Mouse (Mus musculus) CH12F3 (cell line): ENCODE results near the gene Cradd.

Source experiments
- in situ Hi-C: fragments of 300-500 bp; cut with MboI; formaldehyde crosslinking; loops from 2 replicates; pipeline ENCODE4 v1.14.3; 2020; ENCODE audit warnings: low sequenced_read_pairs

The Cradd gene

DNA sequence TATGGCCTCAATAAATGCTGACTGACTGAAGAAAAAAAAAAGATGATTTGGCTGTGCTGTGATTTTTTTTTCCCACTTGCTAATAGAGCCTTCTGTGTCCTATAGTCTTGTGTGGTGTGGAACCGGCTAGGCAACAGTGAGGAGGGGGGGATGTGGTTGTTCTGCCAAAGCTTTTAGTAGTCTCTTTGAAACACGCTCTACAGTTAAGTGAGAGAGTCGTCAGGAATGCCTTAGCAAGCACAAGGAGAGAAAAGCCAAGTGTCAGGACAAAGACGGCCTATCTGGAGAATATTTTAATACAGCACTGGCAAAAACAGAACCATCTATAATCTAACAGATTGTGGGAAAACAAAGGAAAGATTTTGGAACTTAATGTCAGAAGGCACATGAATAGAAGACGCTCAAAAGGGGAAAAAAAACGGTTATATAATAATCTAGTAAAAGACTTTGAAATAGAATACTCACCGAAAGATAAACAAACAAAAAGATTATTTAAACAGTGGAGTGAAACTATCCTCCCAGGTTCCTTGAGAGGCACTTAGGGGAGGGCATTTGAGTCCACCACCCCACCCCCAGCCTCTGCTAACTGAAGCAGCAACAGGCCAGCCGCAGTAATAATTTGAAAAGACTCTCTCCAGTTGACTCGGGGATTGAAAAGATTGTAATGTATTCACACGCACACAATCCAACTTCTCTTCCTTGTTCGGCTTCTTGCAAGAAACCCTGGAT lies 16.9 kb downstream of the Cradd start:
- in situ Hi-C loops = no loop called here

- in situ Hi-C loops = no loop called here
Observed at GRCm38 (mm10) chr10:95304240-95304639, 19.7 kb downstream of the Cradd start.

DNA sequence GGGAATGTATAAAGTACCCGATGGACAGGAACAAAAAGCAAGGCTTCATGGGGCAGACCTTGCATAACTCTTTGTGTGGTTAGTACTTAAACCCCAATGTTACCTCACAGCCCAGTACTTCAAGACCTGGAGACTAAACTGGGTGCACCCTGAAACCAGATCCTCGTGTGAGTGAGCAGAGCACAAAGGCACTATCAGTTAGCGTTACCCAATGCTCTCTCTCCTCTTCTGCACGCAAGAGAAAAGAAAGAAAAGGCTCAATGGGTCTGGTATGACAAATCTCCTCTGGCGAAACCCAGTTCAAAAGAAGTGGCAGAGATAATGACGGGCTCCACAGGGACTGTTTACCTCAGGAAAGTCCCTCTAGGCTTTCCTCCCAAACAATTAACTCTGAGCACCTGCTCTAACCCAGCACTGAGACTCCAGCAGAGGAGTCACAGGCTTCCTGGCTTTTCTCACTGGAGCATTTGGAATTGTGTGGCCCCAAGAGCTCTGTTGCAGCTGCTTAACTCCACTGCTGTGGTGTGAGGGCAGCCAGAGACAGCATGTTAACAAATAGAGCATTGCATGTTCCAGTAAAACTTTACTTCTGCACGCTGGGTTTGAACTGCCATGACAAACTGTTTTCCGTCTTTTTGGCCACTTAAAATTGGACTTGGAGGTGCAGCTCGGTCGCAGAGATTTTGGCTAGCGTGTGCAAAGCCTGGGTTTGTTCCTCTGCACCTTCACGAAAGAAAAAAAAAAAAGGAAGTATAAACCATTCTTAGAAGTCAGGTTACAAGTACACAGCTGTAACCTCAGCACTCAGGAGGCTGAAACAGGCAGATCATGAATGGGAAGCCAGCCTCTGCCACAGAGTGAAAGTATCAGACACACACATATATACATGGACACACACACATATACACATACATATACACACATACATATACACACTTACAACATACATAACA lies 21.4 kb downstream of the Cradd start:
- in situ Hi-C loops = no loop called here

- in situ Hi-C loops = no loop called here
Observed at GRCm38 (mm10) chr10:95300178-95300793, 23.6 kb downstream of the Cradd start.

DNA sequence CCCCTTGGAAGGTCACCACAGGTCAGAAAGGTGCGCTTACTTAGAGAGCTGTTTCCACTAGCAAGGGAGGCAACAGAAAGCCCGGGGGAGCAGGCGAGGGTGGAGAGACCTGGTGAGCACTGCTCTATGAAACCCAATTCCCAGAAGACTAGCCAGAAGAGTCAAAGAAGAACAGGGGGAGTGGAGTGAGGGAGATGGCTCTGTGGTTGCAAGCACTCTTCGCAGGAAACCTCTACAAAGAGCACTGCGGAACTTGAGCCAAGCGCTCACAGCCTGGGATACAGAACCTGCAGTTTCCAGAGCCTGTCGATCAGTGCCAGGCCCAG lies 24.2 kb downstream of the Cradd start:
- in situ Hi-C loops = no loop called here

DNA sequence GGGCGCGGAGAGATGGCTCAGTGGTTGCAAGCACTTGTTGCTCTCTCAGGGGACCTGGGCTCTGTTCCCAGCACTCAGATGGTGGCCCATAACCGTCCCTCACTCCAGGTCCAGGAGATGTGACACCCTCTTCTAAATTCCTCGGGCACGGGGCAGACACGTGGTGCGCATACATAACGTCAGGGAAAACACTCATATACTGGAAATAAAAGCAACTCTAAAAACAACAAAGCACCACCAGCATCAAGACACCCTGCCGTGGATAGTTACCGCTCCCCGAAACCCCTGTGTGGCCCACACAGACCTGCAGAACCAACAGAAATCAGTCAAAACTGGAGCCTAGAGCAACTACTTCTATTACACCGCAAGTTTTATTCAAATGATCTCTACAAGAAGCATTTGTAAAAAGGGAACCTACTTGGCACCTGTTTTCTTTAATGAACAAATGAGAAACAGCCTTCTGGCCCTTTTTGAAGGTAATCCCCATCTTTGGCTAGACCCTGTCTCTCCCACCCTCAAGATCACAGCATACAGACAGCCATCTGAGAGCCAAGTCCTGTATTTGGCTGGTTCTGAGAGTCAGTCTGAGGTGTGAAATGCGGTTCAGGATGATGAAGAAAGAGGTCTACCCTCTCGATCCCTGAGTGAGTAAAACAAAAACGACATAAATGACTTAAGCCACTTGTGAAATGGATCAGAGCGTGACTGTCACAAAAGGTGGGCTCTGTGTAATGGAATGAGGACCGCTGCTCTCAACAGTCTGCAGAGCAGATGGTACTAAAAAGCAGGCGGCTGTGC lies 24.7 kb downstream of the Cradd start:
- in situ Hi-C loops = no loop called here

GRCm38 (mm10) chr10:95298504-95298903 lies 25.4 kb downstream of the Cradd start:
- in situ Hi-C loops = no loop called here

DNA sequence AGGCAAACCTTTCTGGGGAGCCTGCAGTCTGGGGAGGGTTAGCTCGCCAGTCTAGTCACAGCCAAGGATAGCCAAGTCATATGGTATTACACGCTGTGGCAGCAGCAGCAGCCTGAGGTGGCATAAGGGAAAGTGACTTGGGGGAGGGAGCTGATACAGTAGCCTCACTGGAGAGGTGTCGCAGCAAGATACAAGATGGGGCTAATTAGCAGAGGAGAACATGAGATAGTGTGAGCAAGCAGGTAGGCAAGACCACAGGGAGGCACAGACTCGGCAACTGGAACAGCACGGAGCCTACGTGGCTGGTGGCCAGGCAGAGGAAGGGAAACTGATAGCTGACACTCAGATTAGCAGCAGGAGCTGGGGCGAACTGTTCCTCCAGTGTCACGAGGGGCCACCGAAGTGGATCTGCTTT lies 26.2 kb downstream of the Cradd start:
- in situ Hi-C loops = no loop called here

DNA sequence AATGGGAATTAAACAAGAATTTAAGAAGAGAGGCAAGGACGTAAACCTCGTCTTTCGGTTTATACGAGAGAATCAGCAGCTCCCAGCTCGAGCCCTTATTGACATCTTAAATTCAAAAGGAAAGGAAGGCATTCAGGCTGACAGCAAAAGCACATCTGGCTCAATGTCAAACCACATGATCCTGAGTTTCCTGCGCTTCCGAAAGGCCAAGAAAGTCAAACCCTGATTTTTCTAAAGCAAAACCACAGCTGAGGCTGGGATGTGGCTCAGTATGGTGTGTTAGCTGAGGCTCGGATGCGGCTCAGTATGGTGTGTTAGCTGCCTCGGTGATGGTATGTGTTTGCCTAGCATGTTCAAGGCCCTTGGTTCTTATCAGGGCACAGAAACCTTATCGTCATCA lies 26.9 kb downstream of the Cradd start:
- in situ Hi-C loops = no loop called here

DNA sequence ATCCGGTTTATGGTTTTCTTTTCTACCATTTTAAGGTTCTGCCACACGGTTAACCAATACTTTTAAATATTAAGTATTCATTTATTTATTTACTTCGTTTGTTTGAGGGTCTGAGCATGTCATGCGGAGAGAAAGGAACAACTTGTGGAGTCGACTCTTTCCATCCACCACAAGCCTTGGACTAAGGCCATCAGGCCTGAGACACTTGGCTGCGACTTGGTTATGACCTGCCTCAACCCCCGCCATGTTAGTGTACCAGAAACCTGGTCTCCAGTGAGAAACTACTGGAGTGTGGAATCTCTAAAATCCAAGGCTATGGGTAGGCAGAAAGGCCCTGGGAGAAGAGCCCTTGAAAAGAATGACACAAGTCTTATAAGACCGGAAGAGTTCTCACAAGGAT lies 30.7 kb downstream of the Cradd start:
- in situ Hi-C loops = no loop called here

DNA sequence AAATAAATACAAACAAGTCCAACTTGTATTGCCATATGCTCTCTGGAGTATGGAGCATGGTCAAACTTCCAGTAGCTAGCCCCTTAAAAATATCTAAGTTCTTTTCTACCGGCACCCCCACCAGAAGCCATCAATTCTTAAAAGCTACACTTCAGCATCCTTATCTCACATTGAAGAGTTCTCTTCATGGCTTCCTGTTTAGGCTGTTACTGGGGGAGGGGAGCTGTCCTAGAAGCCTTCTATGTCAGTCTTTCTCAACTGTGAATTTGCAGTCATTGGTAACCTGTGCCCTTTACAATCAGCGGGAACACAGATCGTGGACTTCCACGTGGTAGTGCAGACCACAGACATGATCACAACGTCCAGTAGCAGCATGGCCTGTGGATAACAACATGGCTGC lies 31.7 kb downstream of the Cradd start:
- in situ Hi-C loops = no loop called here

DNA sequence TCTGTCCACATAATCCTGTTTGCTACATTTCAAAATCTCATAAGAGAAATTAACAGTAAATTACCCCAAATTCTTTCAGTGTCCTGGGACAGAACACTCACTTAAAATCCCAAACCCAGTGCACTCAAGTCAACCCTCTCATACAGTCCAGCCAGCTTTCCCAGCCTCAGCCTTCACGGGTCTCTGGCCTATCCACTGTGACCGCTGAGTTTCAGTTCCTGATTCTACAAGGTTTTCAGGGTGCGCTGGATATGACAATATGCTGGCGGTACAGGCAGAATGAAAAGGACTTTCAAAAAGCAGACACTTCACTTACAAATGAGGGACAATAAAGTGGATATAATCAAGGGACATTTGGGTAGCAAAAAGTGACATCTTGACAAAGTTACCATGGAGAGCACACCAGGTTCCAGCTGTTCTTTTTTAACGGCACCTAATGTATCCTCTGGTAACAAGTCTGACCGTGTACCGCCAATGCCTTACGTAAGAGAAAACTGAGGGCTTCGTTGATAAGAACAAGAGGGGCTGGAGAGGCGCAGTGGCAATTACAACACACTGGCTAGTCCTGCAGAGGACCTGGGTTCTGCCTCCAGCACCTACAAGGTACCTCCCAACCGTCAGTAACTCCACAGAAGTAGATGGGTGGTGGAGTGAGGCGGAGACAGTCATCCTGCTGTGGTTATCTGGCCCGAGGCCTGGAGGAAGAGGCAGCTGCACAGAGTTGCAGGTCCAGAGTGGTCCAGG lies 32.6 kb downstream of the Cradd start:
- in situ Hi-C loops = no loop called here

- in situ Hi-C loops = no loop called here
Observed at GRCm38 (mm10) chr10:95289819-95290218, 34.1 kb downstream of the Cradd start.

DNA sequence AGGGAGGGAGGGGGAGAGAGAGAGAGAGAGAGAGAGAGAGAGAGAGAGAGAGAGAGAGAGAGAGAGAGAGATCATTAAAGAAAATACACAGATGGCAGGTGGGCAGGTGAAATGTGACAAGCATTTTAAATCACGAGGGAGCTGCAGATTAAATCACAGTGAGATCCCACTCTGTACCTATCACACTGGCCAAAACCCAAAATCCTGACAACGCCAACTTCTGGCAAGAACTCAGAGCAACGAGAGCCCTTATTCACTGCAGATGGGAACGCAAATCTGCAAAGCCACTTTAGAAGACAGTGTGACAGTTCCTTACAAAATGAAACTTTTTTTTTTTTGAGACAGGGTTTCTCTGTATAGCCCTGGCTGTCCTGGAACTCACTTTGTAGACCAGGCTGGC lies 35.7 kb downstream of the Cradd start:
- in situ Hi-C loops = no loop called here

DNA sequence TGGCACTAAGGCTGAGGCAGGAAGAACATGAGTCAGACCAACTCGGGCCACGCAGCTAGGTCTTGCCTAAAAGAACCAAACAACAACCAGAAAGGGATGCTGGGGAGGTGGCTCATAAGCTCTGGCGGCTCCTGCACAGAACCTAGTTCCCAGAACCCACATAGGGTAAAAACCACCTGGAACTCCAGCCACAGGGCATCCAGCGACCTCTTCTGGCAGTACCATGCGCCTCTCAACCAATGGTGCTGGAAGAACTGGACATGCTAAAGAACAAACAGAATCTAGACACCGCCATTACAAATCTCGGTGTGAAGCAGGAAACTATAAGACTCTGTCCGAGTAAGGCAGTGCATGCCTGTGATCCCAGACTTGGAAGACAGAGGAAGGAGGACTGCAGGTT lies 36.6 kb downstream of the Cradd start:
- in situ Hi-C loops = no loop called here

DNA sequence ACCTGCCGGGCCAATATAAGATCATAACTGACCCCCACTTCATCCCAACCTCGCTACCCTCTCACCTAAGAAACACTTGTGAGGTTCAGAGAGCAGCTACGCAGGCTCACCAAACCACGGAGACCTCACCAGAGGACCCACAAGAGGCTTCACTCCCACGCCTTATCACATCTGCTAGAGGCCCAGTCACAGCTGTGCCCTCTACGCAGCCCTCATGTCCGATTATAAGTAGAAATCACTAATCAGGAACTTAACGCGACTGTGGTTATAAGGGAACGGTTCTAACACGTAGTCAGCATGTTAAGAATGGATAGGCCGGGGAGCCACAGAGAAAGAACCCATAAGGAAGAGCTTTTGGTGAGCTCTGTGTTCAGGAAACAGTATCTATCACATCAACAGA lies 40.5 kb downstream of the Cradd start:
- in situ Hi-C loops = no loop called here

DNA sequence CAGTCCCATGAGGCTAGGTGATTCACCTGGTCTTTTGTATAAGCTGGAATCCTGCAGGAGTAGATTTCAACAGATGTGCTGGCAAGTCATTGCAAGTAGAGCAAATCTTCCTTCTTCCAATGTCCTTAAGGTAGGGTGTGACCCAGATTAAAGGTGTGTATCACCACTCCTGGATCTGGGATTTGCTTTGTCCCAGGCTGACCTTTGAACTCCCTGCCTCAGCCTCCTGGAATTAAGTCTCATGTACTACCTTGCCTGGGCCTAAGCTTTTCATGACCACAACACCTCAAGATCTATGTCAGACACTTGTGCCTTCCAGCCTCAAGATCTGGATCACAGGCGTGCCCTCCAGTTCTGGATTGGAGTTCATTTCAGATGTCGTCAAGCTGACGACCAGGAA lies 41.9 kb downstream of the Cradd start:
- in situ Hi-C loops = no loop called here

- in situ Hi-C loops = no loop called here
Observed at GRCm38 (mm10) chr10:95281466-95281990, 42.4 kb downstream of the Cradd start.

GRCm38 (mm10) chr10:95280327-95280726 lies 43.6 kb downstream of the Cradd start:
- in situ Hi-C loops = no loop called here

GRCm38 (mm10) chr10:95279459-95279858 lies 44.5 kb downstream of the Cradd start:
- in situ Hi-C loops = no loop called here
